Mouse (Mus musculus): ENCODE measurements around the gene Tyr.

- TF ChIP-seq MYOG (IDR thresholded peaks at IDR 0.05; ENCODE audit: control insufficient read depth, extremely low read depth, insufficient read length) (no peak), CTCF (IDR thresholded peaks at IDR 0.05; ENCODE audit: control insufficient read depth, insufficient read depth, insufficient read length) (no peak)
Observed at GRCm38 (mm10) chr7:87493412-87493811, at the start of gene Tyr.

All from C2C12 (cell line).